Mouse (Mus musculus) CH12.LX (cell line): ENCODE measurements around the gene Pcsk7. TPM values are rescaled to one million over a fixed set of nuclear protein-coding genes. Genes with fewer than 3 reads are reported as not detected.
A peak's percentile ranks its signal among the peaks of the same experiment; 100 is the strongest.

Experiments
- DNase-seq: peaks from one replicate; pipeline ENCODE4 v3.0.0-alpha.2; 2013; ENCODE audit errors: extremely low read depth
- H3K27ac ChIP-seq: 2 replicates; pipeline ENCODE4 v1.5.1; 2012; ENCODE audit warnings: low read depth, mild to moderate bottlenecking, control low read depth, moderate library complexity; ENCODE audit not compliant: insufficient read depth
- H3K27me3 ChIP-seq: replicated peaks from 2 replicates; pipeline ENCODE3; 2012; ENCODE audit warnings: inconsistent platforms
- H3K36me3 ChIP-seq, 2 experiments: replicated peaks in 1 of 2; 2 replicates each; pipeline versions ENCODE3 to v1.6.1; 2012; ENCODE audit warnings: inconsistent platforms in 1 of 2, low read length in 1 of 2, mild to moderate bottlenecking in 1 of 2, mixed read lengths in 1 of 2, moderate library complexity in 1 of 2; ENCODE audit not compliant: control insufficient read depth in 1 of 2, insufficient read depth in 1 of 2
- H3K4me1 ChIP-seq, 2 experiments: 2 replicates each; pipeline ENCODE4 v1.6.1; 2012; ENCODE audit warnings: inconsistent platforms in 1 of 2, moderate library complexity in 1 of 2; ENCODE audit not compliant: insufficient read depth in 2 of 2, control insufficient read depth in 1 of 2
- H3K4me2 ChIP-seq: 2 replicates; pipeline ENCODE4 v1.6.1; 2012; ENCODE audit warnings: low read depth, mild to moderate bottlenecking, control low read depth; ENCODE audit not compliant: poor library complexity, insufficient read depth, severe bottlenecking
- H3K4me3 ChIP-seq, 3 experiments: fragments of 150-350 bp in 1 of 3; sonication (generic) in 1 of 3; replicated peaks in 1 of 3; 2 replicates each; pipeline versions ENCODE3 to v1.5.1; 2011 to 2012; ENCODE audit warnings: low read depth in 2 of 3, low read length in 2 of 3, mild to moderate bottlenecking in 2 of 3, moderate library complexity in 2 of 3, control low read depth in 1 of 3, improper control_type of control experiment in 1 of 3, inconsistent platforms in 1 of 3, mixed read lengths in 1 of 3; ENCODE audit not compliant: poor library complexity in 1 of 3
- H3K79me2 ChIP-seq: replicated peaks from 2 replicates; pipeline ENCODE4 v1.6.1; 2012; ENCODE audit warnings: mild to moderate bottlenecking, moderate library complexity; ENCODE audit not compliant: control insufficient read depth, poor library complexity, insufficient read depth, severe bottlenecking; ENCODE audit errors: extremely low read depth
- H3K9ac ChIP-seq: 2 replicates; pipeline ENCODE4 v1.6.1; 2012; ENCODE audit warnings: low read depth, mild to moderate bottlenecking, control low read depth, moderate library complexity; ENCODE audit not compliant: insufficient read depth
- H3K9me3 ChIP-seq: replicated peaks from 2 replicates; pipeline ENCODE3; 2012; ENCODE audit warnings: low read length, inconsistent platforms, mixed read lengths
- BHLHE40 ChIP-seq: IDR thresholded peaks from 2 replicates; pipeline ENCODE4 v1.6.1; 2011; ENCODE audit warnings: mild to moderate bottlenecking, low read depth, low read length, improper control_type of control experiment
- CHD1 ChIP-seq: IDR thresholded peaks from 2 replicates; pipeline ENCODE4 v1.6.1; 2012; ENCODE audit warnings: low read depth, low read length, improper control_type of control experiment, inconsistent platforms
- CHD2 ChIP-seq: IDR thresholded peaks from 2 replicates; pipeline ENCODE4 v1.6.1; 2011; ENCODE audit warnings: low read length, improper control_type of control experiment
- CTCF ChIP-seq, 2 experiments: IDR thresholded peaks in 1 of 2; conservative IDR thresholded peaks in 1 of 2; 2 replicates each; pipeline ENCODE4 v1.5.1; 2011 to 2012; ENCODE audit warnings: low read depth in 2 of 2, low read length in 2 of 2, improper control_type of control experiment in 1 of 2, inconsistent platforms in 1 of 2, mild to moderate bottlenecking in 1 of 2, moderate library complexity in 1 of 2
- EP300 ChIP-seq: IDR thresholded peaks from 2 replicates; pipeline ENCODE4 v1.6.1; 2011; ENCODE audit warnings: low read length, improper control_type of control experiment
- GABPA ChIP-seq: IDR thresholded peaks from 2 replicates; pipeline ENCODE4 v1.6.1; 2012; ENCODE audit warnings: low read depth, low read length, improper control_type of control experiment, inconsistent platforms; ENCODE audit not compliant: insufficient replicate concordance
- HCFC1 ChIP-seq: IDR thresholded peaks from 2 replicates; pipeline ENCODE4 v1.6.1; 2012; ENCODE audit warnings: low read depth, mild to moderate bottlenecking, inconsistent platforms, low read length, improper control_type of control experiment
- IRF4 ChIP-seq: IDR thresholded peaks from 2 replicates; pipeline ENCODE4 v1.6.1; 2014; ENCODE audit warnings: low read depth, mild to moderate bottlenecking, inconsistent platforms, low read length, improper control_type of control experiment
- JUND ChIP-seq: conservative IDR thresholded peaks from 2 replicates; pipeline ENCODE4 v1.6.1; 2011; ENCODE audit warnings: low read depth, low read length, improper control_type of control experiment
- KAT2A ChIP-seq: IDR thresholded peaks from 2 replicates; pipeline ENCODE4 v1.6.1; 2012; ENCODE audit warnings: low read length, improper control_type of control experiment, inconsistent platforms; ENCODE audit not compliant: insufficient replicate concordance
- MAFK ChIP-seq: IDR thresholded peaks from 2 replicates; pipeline ENCODE4 v1.6.1; 2011; ENCODE audit warnings: low read length, improper control_type of control experiment; ENCODE audit not compliant: insufficient replicate concordance
- MEF2A ChIP-seq: IDR thresholded peaks from 2 replicates; pipeline ENCODE4 v1.6.1; 2014; ENCODE audit warnings: low read depth, mild to moderate bottlenecking, inconsistent platforms, low read length, improper control_type of control experiment, borderline replicate concordance
- NRF1 ChIP-seq: IDR thresholded peaks from 2 replicates; pipeline ENCODE4 v1.6.1; 2014; ENCODE audit warnings: low read depth, mild to moderate bottlenecking, inconsistent platforms, low read length, improper control_type of control experiment, moderate library complexity
- PAX5 ChIP-seq: IDR thresholded peaks from 2 replicates; pipeline ENCODE4 v1.6.1; 2012; ENCODE audit warnings: low read length, inconsistent platforms, mixed read lengths
- POLR2A ChIP-seq: IDR thresholded peaks from 2 replicates; pipeline ENCODE4 v1.6.1; 2011; ENCODE audit warnings: low read depth, mild to moderate bottlenecking, improper control_type of control experiment, low read length
- POLR2AphosphoS2 ChIP-seq: IDR thresholded peaks from 2 replicates; pipeline ENCODE4 v1.6.1; 2011; ENCODE audit warnings: low read depth, low read length, improper control_type of control experiment
- RAD21 ChIP-seq: IDR thresholded peaks from 2 replicates; pipeline ENCODE4 v1.6.1; 2011; ENCODE audit warnings: low read depth, mild to moderate bottlenecking, low read length, improper control_type of control experiment, moderate library complexity
- RCOR1 ChIP-seq: conservative IDR thresholded peaks from 2 replicates; pipeline ENCODE4 v1.6.1; 2012; ENCODE audit warnings: low read depth, mild to moderate bottlenecking, inconsistent platforms, low read length, improper control_type of control experiment
- SIN3A ChIP-seq: IDR thresholded peaks from 2 replicates; pipeline ENCODE4 v1.6.1; 2012; ENCODE audit warnings: low read length, improper control_type of control experiment, inconsistent platforms
- SMC3 ChIP-seq: IDR thresholded peaks from 2 replicates; pipeline ENCODE4 v1.6.1; 2011; ENCODE audit warnings: low read depth, low read length, improper control_type of control experiment
- TCF12 ChIP-seq: IDR thresholded peaks from 2 replicates; pipeline ENCODE4 v1.6.1; 2014; ENCODE audit warnings: low read depth, mild to moderate bottlenecking, inconsistent platforms, low read length, improper control_type of control experiment
- UBTF ChIP-seq: IDR thresholded peaks from 2 replicates; pipeline ENCODE4 v1.6.1; 2012; ENCODE audit warnings: low read depth, mild to moderate bottlenecking, inconsistent platforms, low read length, improper control_type of control experiment, moderate library complexity
- USF1 ChIP-seq: IDR thresholded peaks from 2 replicates; pipeline ENCODE4 v1.6.1; 2014; ENCODE audit warnings: low read depth, mild to moderate bottlenecking, inconsistent platforms, low read length, improper control_type of control experiment
- USF2 ChIP-seq: conservative IDR thresholded peaks from 2 replicates; pipeline ENCODE4 v1.6.1; 2011; ENCODE audit warnings: low read depth, low read length, improper control_type of control experiment
- ZC3H11A ChIP-seq: IDR thresholded peaks from 2 replicates; pipeline ENCODE4 v1.6.1; 2012; ENCODE audit warnings: low read depth, mild to moderate bottlenecking, inconsistent platforms, low read length, improper control_type of control experiment
- ZKSCAN1 ChIP-seq: IDR thresholded peaks from 2 replicates; pipeline ENCODE4 v1.6.1; 2012; ENCODE audit warnings: low read depth, inconsistent platforms, low read length, improper control_type of control experiment, borderline replicate concordance
- ZMIZ1 ChIP-seq: IDR thresholded peaks from 2 replicates; pipeline ENCODE4 v1.6.1; 2012; ENCODE audit warnings: low read depth, mild to moderate bottlenecking, inconsistent platforms, low read length, improper control_type of control experiment
- dilution Hi-C: fragments of 300-500 bp; cut with MboI; formaldehyde crosslinking; loops from 2 replicates; pipeline ENCODE4 v1.14.3; 2020; ENCODE audit warnings: low sequenced_read_pairs; ENCODE audit not compliant: extremely low pct_unique_long_range_greater_than_20kb, extremely low pct_ligation_motif_present
- in situ Hi-C: fragments of 300-500 bp; cut with MboI; formaldehyde crosslinking; loops from 3 replicates; pipeline ENCODE4 v1.14.3; 2019; ENCODE audit warnings: low sequenced_read_pairs, low pct_ligation_motif_present, low pct_unique_long_range_greater_than_20kb, mixed read lengths
- polyA plus RNA-seq: library from polyadenylated mRNA; unstranded; fragments of >175 nt; gene quantifications from 2 replicates; pipeline ENCODE4 v1.2.1, GENCODE M21; 2012; ENCODE audit warnings: low read depth; ENCODE audit not compliant: insufficient read length
- total RNA-seq, 2 experiments: library from RNA; depleted of rRNA; stranded (reverse); fragments of 300-350 nt in 1 of 2; fragments of >200 nt in 1 of 2; gene quantifications; 2 replicates each; pipeline ENCODE4 v1.2.3; 2012 to 2014

Gene Pcsk7
- total and polyA plus RNA-seq, 3 experiments: 16.5 to 18.5 (median 17.9) TPM

GRCm38 (mm10) chr9:45936883-45937282, 30.6 kb downstream of the Pcsk7 start:
- Histone ChIP-seq H3K9me3 (no peaks in the 10 kb centered on the region), H3K27me3 (no peaks in the 10 kb centered on the region), H3K4me2 (no peak overlapping the region), H3K4me1 (peaks cover 0 to 16% of the 10 kb centered on the region in 2 experiments; a peak in 2 of 4 replicates), H3K79me2 (no peaks in the 10 kb centered on the region), H3K9ac (no peak overlapping the region), H3K4me3 (no peak overlapping the region), H3K27ac (no peak overlapping the region), H3K36me3 (peaks cover 37 to 71% of the 10 kb centered on the region in 2 experiments)
- TF ChIP-seq ZKSCAN1 (no peak), SMC3 (peak; percentile 58), KAT2A (no peak), SIN3A (no peak), USF1 (no peak), RAD21 (peak; percentile 72), EP300 (no peak), ZC3H11A (no peak), USF2 (no peak), CTCF (conservative IDR thresholded peaks at IDR 0.05 in 1 of 2, IDR thresholded peaks at IDR 0.05 in 1 of 2; ENCODE audit: low read depth in 2 of 2, low read length in 2 of 2) (peak; percentile 22 to 73; a peak in 3 of 4 replicates), CHD1 (no peak), HCFC1 (no peak), TCF12 (no peak), IRF4 (0 out of 2 replicates have a peak, but pooled peaks have one; percentile 5)
- peak; percentile 51 for DNase-seq
- in situ Hi-C loops: no loop called here
- dilution Hi-C loops: no loop called here

GRCm38 (mm10) chr9:45938088-45938487, 31.8 kb downstream of the Pcsk7 start:
- peaks cover 0 to 24% of the 10 kb centered on the region in 2 experiments; a peak in 2 of 4 replicates for H3K4me1 ChIP-seq
- no peak overlapping the region for H3K4me3 ChIP-seq
- no peaks in the 10 kb centered on the region for H3K9me3 ChIP-seq
- no peaks in the 10 kb centered on the region for H3K27me3 ChIP-seq
- no peak overlapping the region for H3K27ac ChIP-seq
- in situ Hi-C loops: no loop called here
- no peak overlapping the region for H3K4me2 ChIP-seq
- TF ChIP-seq ZKSCAN1 (no peak), BHLHE40 (no peak), EP300 (no peak), IRF4 (no peak), MAFK (no peak), KAT2A (no peak), JUND (no peak), ZMIZ1 (no peak), MEF2A (no peak), NRF1 (no peak), UBTF (no peak), PAX5 (no peak), RCOR1 (no peak), CHD2 (no peak), POLR2A (no peak), CHD1 (no peak), HCFC1 (no peak), GABPA (no peak), POLR2AphosphoS2 (no peak)
- DNase-seq: no peak
- no peaks in the 10 kb centered on the region for H3K79me2 ChIP-seq
- dilution Hi-C loops: no loop called here
- H3K9ac ChIP-seq: no peak overlapping the region
- H3K36me3 ChIP-seq: peaks cover 49 to 71% of the 10 kb centered on the region in 2 experiments
